Mouse (Mus musculus) heart, embryonic 16.5 days (tissue): Measurements from ENCODE around the gene Troap. TPM values are rescaled to one million over a fixed set of nuclear protein-coding genes. Genes with fewer than 3 reads are reported as not detected.

Experiments used
- ATAC-seq: fragments of 200-750 bp; cut with Nextera tagmentation; replicated peaks from 2 replicates; pipeline ENCODE4 v1.8.0; 2017; ENCODE audit warnings: moderate number of reproducible peaks; ENCODE audit not compliant: insufficient read depth, low FRiP score; ENCODE audit errors: extremely low read depth
- H3K27ac ChIP-seq: fragments of 300-500 bp; sonication (generic); 2 replicates; pipeline ENCODE4 v1.5.1; 2014; ENCODE audit warnings: mild to moderate bottlenecking, low read length, control low read depth, moderate library complexity
- H3K27me3 ChIP-seq: fragments of 300-500 bp; sonication (generic); 2 replicates; pipeline ENCODE4 v1.6.1; 2014; ENCODE audit warnings: low read length, mixed read lengths; ENCODE audit not compliant: control insufficient read depth, insufficient read depth
- H3K36me3 ChIP-seq: fragments of 300-500 bp; sonication (generic); 2 replicates; pipeline ENCODE4 v1.6.1; 2014; ENCODE audit not compliant: control insufficient read depth, insufficient read depth
- H3K4me1 ChIP-seq: fragments of 300-500 bp; sonication (generic); 2 replicates; pipeline ENCODE4 v1.6.1; 2014; ENCODE audit warnings: low read length, mixed read lengths; ENCODE audit not compliant: control insufficient read depth, insufficient read depth
- H3K4me2 ChIP-seq: fragments of 300-500 bp; sonication (generic); 2 replicates; pipeline ENCODE4 v1.6.1; 2014; ENCODE audit warnings: low read depth, mild to moderate bottlenecking, control low read depth, low read length
- H3K4me3 ChIP-seq: fragments of 300-500 bp; sonication (generic); 2 replicates; pipeline ENCODE4 v1.5.1; 2014; ENCODE audit warnings: mild to moderate bottlenecking, control low read depth, low read length
- H3K9ac ChIP-seq: fragments of 300-500 bp; sonication (generic); 2 replicates; pipeline ENCODE4 v1.6.1; 2014; ENCODE audit warnings: low read length, control low read depth
- H3K9me3 ChIP-seq: fragments of 300-500 bp; sonication (generic); replicated peaks from 2 replicates; pipeline ENCODE4 v1.6.1; 2016; ENCODE audit warnings: low read length; ENCODE audit not compliant: control insufficient read depth
- WGBS: fragments of 180-500 bp; shearing (Covaris S2); extraction: QIAGEN DNeasy Blood & Tissue Kit; methylation state at CpG from one replicate; pipeline ENCODE4 v1.1.7; 2014; 5-methylcytosine and 5-hydroxymethylcytosine counted together
- polyA plus RNA-seq: library from polyadenylated mRNA; unstranded; fragments of >200 nt; fragmentation: Nextera tagmentation; extraction: Ambion mirVana; gene quantifications from 2 replicates; pipeline ENCODE4 v1.2.1, GENCODE M21; 2015

Gene Troap
- polyA plus RNA-seq, 1 experiment from 2014 or later = 29.4 TPM

- H3K36me3 ChIP-seq = no peaks in the 10 kb centered on the region
- H3K4me3 ChIP-seq = peak overlapping the region; percentile 53
- peaks cover 48% of the 10 kb centered on the region for H3K27me3 ChIP-seq
- no peak overlapping the region for H3K27ac ChIP-seq
- 4% methylated on average over 9 of the region's 9 CpGs for WGBS
- H3K4me2 ChIP-seq = peak overlapping the region; percentile 79
- ATAC-seq = no peak
- H3K9me3 ChIP-seq = no peaks in the 10 kb centered on the region
- H3K4me1 ChIP-seq = peaks cover 23% of the 10 kb centered on the region
- no peak overlapping the region for H3K9ac ChIP-seq
Observed at GRCm38 (mm10) chr15:99098493-99098861, 24.1 kb downstream of the Troap start.

GRCm38 (mm10) chr15:99099139-99099556 lies 24.8 kb downstream of the Troap start:
- peak; percentile 44; the same call in 1 of the 2 replicates for ATAC-seq

GRCm38 (mm10) chr15:99099984-99100383 lies 25.6 kb downstream of the Troap start:
- Histone ChIP-seq H3K4me3 (no peak overlapping the region), H3K27ac (no peak overlapping the region), H3K9ac (no peak overlapping the region), H3K27me3 (peaks cover 36% of the 10 kb centered on the region), H3K4me2 (no peak overlapping the region), H3K36me3 (no peaks in the 10 kb centered on the region), H3K9me3 (no peaks in the 10 kb centered on the region), H3K4me1 (peaks cover 17% of the 10 kb centered on the region)
- ATAC-seq = no peak
- 58% methylated on average over 3 of the region's 3 CpGs for WGBS

More at GRCm38 (mm10) chr15:99099139-99099556, 24.8 kb downstream of the Troap start:
- H3K9me3 ChIP-seq = no peaks in the 10 kb centered on the region
- H3K27me3 ChIP-seq = peaks cover 43% of the 10 kb centered on the region
- 0 out of 2 replicates have a peak overlapping the region, but pooled peaks have one; percentile 33 for H3K9ac ChIP-seq
- peak overlapping the region; percentile 79 for H3K4me2 ChIP-seq
- H3K36me3 ChIP-seq = no peaks in the 10 kb centered on the region
- peak overlapping the region; percentile 53 for H3K4me3 ChIP-seq
- 2% methylated on average over 15 of the region's 15 CpGs for WGBS
- H3K27ac ChIP-seq = no peak overlapping the region
- peaks cover 20% of the 10 kb centered on the region for H3K4me1 ChIP-seq

GRCm38 (mm10) chr15:99105238-99105637 lies 30.9 kb downstream of the Troap start:
- Histone ChIP-seq H3K9ac (no peak overlapping the region), H3K36me3 (no peaks in the 10 kb centered on the region), H3K9me3 (no peaks in the 10 kb centered on the region), H3K4me1 (no peaks in the 10 kb centered on the region), H3K4me3 (no peak overlapping the region), H3K27me3 (no peaks in the 10 kb centered on the region), H3K27ac (no peak overlapping the region), H3K4me2 (no peak overlapping the region)
- 55% methylated on average over 7 of the region's 7 CpGs for WGBS
- no peak for ATAC-seq

- Histone ChIP-seq H3K27ac (no peak overlapping the region), H3K4me1 (no peaks in the 10 kb centered on the region), H3K9me3 (no peaks in the 10 kb centered on the region), H3K4me2 (no peak overlapping the region), H3K27me3 (no peaks in the 10 kb centered on the region), H3K4me3 (no peak overlapping the region), H3K9ac (no peak overlapping the region), H3K36me3 (no peaks in the 10 kb centered on the region)
- WGBS = 68% methylated on average over 3 of the region's 3 CpGs
- ATAC-seq = no peak
Observed at GRCm38 (mm10) chr15:99107866-99108265, 33.5 kb downstream of the Troap start.

GRCm38 (mm10) chr15:99111139-99111538 lies 36.8 kb downstream of the Troap start:
- Histone ChIP-seq H3K9ac (no peak overlapping the region), H3K4me2 (no peak overlapping the region), H3K27ac (no peak overlapping the region), H3K36me3 (no peaks in the 10 kb centered on the region), H3K4me1 (no peaks in the 10 kb centered on the region), H3K9me3 (no peaks in the 10 kb centered on the region), H3K4me3 (no peak overlapping the region), H3K27me3 (no peaks in the 10 kb centered on the region)
- 79% methylated on average over 3 of the region's 3 CpGs for whole genome bisulfite sequencing
- no peak for ATAC-seq

GRCm38 (mm10) chr15:99111809-99112208 lies 37.4 kb downstream of the Troap start:
- H3K4me3 ChIP-seq = no peak overlapping the region
- ATAC-seq = no peak
- no peaks in the 10 kb centered on the region for H3K9me3 ChIP-seq
- no peaks in the 10 kb centered on the region for H3K36me3 ChIP-seq
- H3K4me2 ChIP-seq = no peak overlapping the region
- no peaks in the 10 kb centered on the region; the same call in 1 of the 2 replicates for H3K4me1 ChIP-seq
- no peak overlapping the region for H3K27ac ChIP-seq
- H3K9ac ChIP-seq = no peak overlapping the region
- WGBS = 44% methylated on average over 4 of the region's 4 CpGs
- no peaks in the 10 kb centered on the region for H3K27me3 ChIP-seq

- H3K27ac ChIP-seq = no peak overlapping the region
- no peaks in the 10 kb centered on the region for H3K36me3 ChIP-seq
- 65% methylated on average over 11 of the region's 11 CpGs for WGBS
- ATAC-seq = no peak
- no peak overlapping the region for H3K4me3 ChIP-seq
- no peaks in the 10 kb centered on the region for H3K9me3 ChIP-seq
- no peak overlapping the region for H3K9ac ChIP-seq
- no peaks in the 10 kb centered on the region for H3K27me3 ChIP-seq
- H3K4me1 ChIP-seq = no peaks in the 10 kb centered on the region; the same call in 1 of the 2 replicates
- peak overlapping the region; percentile 34; the same call in 1 of the 2 replicates for H3K4me2 ChIP-seq
Observed at GRCm38 (mm10) chr15:99112843-99113395, 38.5 kb downstream of the Troap start.

GRCm38 (mm10) chr15:99113396-99113975 lies 39.1 kb downstream of the Troap start:
- H3K27ac ChIP-seq = no peak overlapping the region
- H3K9me3 ChIP-seq = no peaks in the 10 kb centered on the region
- H3K4me2 ChIP-seq = peak overlapping the region; percentile 34; the same call in 1 of the 2 replicates
- WGBS = 15% methylated on average over 9 of the region's 9 CpGs
- no peak for ATAC-seq
- H3K27me3 ChIP-seq = no peaks in the 10 kb centered on the region
- no peaks in the 10 kb centered on the region; the same call in 1 of the 2 replicates for H3K4me1 ChIP-seq
- H3K9ac ChIP-seq = no peak overlapping the region
- no peaks in the 10 kb centered on the region for H3K36me3 ChIP-seq
- no peak overlapping the region for H3K4me3 ChIP-seq
